Mouse (Mus musculus): ENCODE results near the gene Cldn4. TPM values are rescaled to one million over a fixed set of nuclear protein-coding genes. Genes with fewer than 3 reads are reported as not detected.

Gene Cldn4
- polyA plus RNA-seq, 1 experiment from 2014 or later = 43.8 TPM

- Histone ChIP-seq H3K27me3 (ENCODE audit: control insufficient read depth, insufficient read depth, low read length) (no peaks in the 10 kb centered on the region), H3K9ac (ENCODE audit: low read length) (no peak overlapping the region), H3K36me3 (ENCODE audit: control insufficient read depth, insufficient read depth, low read length) (no peaks in the 10 kb centered on the region), H3K4me2 (replicated peaks; ENCODE audit: low read depth) (no peak overlapping the region), H3K4me1 (replicated peaks; ENCODE audit: control insufficient read depth, insufficient read depth) (no peaks in the 10 kb centered on the region), H3K9me3 (ENCODE audit: control insufficient read depth, low read length) (no peaks in the 10 kb centered on the region), H3K27ac (replicated peaks) (no peak overlapping the region), H3K4me3 (ENCODE audit: low read depth, low read length) (no peak overlapping the region)
- 89% methylated on average over 8 of the region's 8 CpGs for WGBS
- ATAC-seq (ENCODE audit: low FRiP score, low TSS enrichment) (no peak), DNase-seq (ENCODE audit: low spot score) (no peak)
- TF ChIP-seq CTCF (IDR thresholded peaks at IDR 0.05; ENCODE audit: low read depth) (no peak), EP300 (optimal IDR thresholded peaks at IDR 0.05) (no peak)
These were observed 25.6 kb downstream of the Cldn4 start for GRCm38 (mm10) chr5:134921106-134921505.

- no peak overlapping the region for H3K4me3 ChIP-seq (ENCODE audit: low read depth, low read length)
- DNase-seq (ENCODE audit: low spot score) (no peak), ATAC-seq (ENCODE audit: low FRiP score, low TSS enrichment) (no peak)
- no peak overlapping the region for H3K4me2 ChIP-seq (replicated peaks; ENCODE audit: low read depth)
- H3K9ac ChIP-seq (ENCODE audit: low read length) = no peak overlapping the region
- H3K9me3 ChIP-seq (ENCODE audit: control insufficient read depth, low read length) = no peaks in the 10 kb centered on the region
- H3K27ac ChIP-seq (replicated peaks) = no peak overlapping the region
- TF ChIP-seq EP300 (optimal IDR thresholded peaks at IDR 0.05) (no peak), CTCF (IDR thresholded peaks at IDR 0.05; ENCODE audit: low read depth) (no peak)
- no peaks in the 10 kb centered on the region for H3K36me3 ChIP-seq (ENCODE audit: control insufficient read depth, insufficient read depth, low read length)
- no peaks in the 10 kb centered on the region for H3K27me3 ChIP-seq (ENCODE audit: control insufficient read depth, insufficient read depth, low read length)
- WGBS = 73% methylated on average over 6 of the region's 6 CpGs
- no peaks in the 10 kb centered on the region for H3K4me1 ChIP-seq (replicated peaks; ENCODE audit: control insufficient read depth, insufficient read depth)
These were observed 26.5 kb downstream of the Cldn4 start for GRCm38 (mm10) chr5:134920106-134920687.

GRCm38 (mm10) chr5:134919097-134919496, 27.6 kb downstream of the Cldn4 start:
- no peak overlapping the region for H3K4me3 ChIP-seq (ENCODE audit: low read depth, low read length)
- no peak overlapping the region for H3K27ac ChIP-seq (replicated peaks)
- WGBS = 76% methylated on average over 3 of the region's 3 CpGs
- DNase-seq (ENCODE audit: low spot score) (no peak), ATAC-seq (ENCODE audit: low FRiP score, low TSS enrichment) (no peak)
- H3K9ac ChIP-seq (ENCODE audit: low read length) = no peak overlapping the region
- TF ChIP-seq CTCF (IDR thresholded peaks at IDR 0.05; ENCODE audit: low read depth) (no peak), EP300 (optimal IDR thresholded peaks at IDR 0.05) (no peak)
- H3K9me3 ChIP-seq (ENCODE audit: control insufficient read depth, low read length) = no peaks in the 10 kb centered on the region
- H3K4me2 ChIP-seq (replicated peaks; ENCODE audit: low read depth) = no peak overlapping the region
- no peaks in the 10 kb centered on the region for H3K4me1 ChIP-seq (replicated peaks; ENCODE audit: control insufficient read depth, insufficient read depth)
- H3K27me3 ChIP-seq (ENCODE audit: control insufficient read depth, insufficient read depth, low read length) = no peaks in the 10 kb centered on the region
- no peaks in the 10 kb centered on the region for H3K36me3 ChIP-seq (ENCODE audit: control insufficient read depth, insufficient read depth, low read length)

GRCm38 (mm10) chr5:134918071-134918832, 28.5 kb downstream of the Cldn4 start:
- no peak overlapping the region for H3K9ac ChIP-seq (ENCODE audit: low read length)
- H3K36me3 ChIP-seq (ENCODE audit: control insufficient read depth, insufficient read depth, low read length) = no peaks in the 10 kb centered on the region
- no peaks in the 10 kb centered on the region for H3K27me3 ChIP-seq (ENCODE audit: control insufficient read depth, insufficient read depth, low read length)
- no peaks in the 10 kb centered on the region for H3K4me1 ChIP-seq (replicated peaks; ENCODE audit: control insufficient read depth, insufficient read depth)
- no peak overlapping the region for H3K4me2 ChIP-seq (replicated peaks; ENCODE audit: low read depth)
- TF ChIP-seq EP300 (optimal IDR thresholded peaks at IDR 0.05) = no peak
- TF ChIP-seq CTCF (IDR thresholded peaks at IDR 0.05; ENCODE audit: low read depth) = peak; percentile 82
- H3K27ac ChIP-seq (replicated peaks) = no peak overlapping the region
- DNase-seq (ENCODE audit: low spot score) (peak; percentile 68), ATAC-seq (ENCODE audit: low FRiP score, low TSS enrichment) (peak; percentile 56; the same call in 1 of the 2 replicates)
- no peaks in the 10 kb centered on the region for H3K9me3 ChIP-seq (ENCODE audit: control insufficient read depth, low read length)
- H3K4me3 ChIP-seq (ENCODE audit: low read depth, low read length) = no peak overlapping the region
- 51% methylated on average over 16 of the region's 16 CpGs for WGBS

- Histone ChIP-seq H3K9ac (ENCODE audit: low read length) (no peak within 1 kb of the TSS), H3K9me3 (ENCODE audit: control insufficient read depth, low read length) (no peaks in the 10 kb centered on the region), H3K4me2 (replicated peaks; ENCODE audit: low read depth) (no peak within 1 kb of the TSS), H3K36me3 (ENCODE audit: control insufficient read depth, insufficient read depth, low read length) (no peaks in the 10 kb centered on the region), H3K4me1 (replicated peaks; ENCODE audit: control insufficient read depth, insufficient read depth) (no peaks in the 10 kb centered on the region), H3K27me3 (ENCODE audit: control insufficient read depth, insufficient read depth, low read length) (no peaks in the 10 kb centered on the region), H3K27ac (replicated peaks) (no peak within 1 kb of the TSS), H3K4me3 (ENCODE audit: low read depth, low read length) (no peak within 1 kb of the TSS)
- ATAC-seq (ENCODE audit: low FRiP score, low TSS enrichment) (no peak), DNase-seq (ENCODE audit: low spot score) (no peak)
- TF ChIP-seq EP300 (optimal IDR thresholded peaks at IDR 0.05) = no peak
- no peak for TF ChIP-seq CTCF (IDR thresholded peaks at IDR 0.05; ENCODE audit: low read depth)
- WGBS = 81% methylated on average over 8 of the region's 8 CpGs
These were observed 31.4 kb downstream of the Cldn4 start, which contains the start of gene Cldn13 for GRCm38 (mm10) chr5:134915311-134915710. Gene Cldn13, minus strand, starts transcription at chr5:134915526.

GRCm38 (mm10) chr5:134914510-134914909, 32.2 kb downstream of the Cldn4 start:
- TF ChIP-seq EP300 (optimal IDR thresholded peaks at IDR 0.05) (no peak), CTCF (IDR thresholded peaks at IDR 0.05; ENCODE audit: low read depth) (no peak)
- Histone ChIP-seq H3K27me3 (ENCODE audit: control insufficient read depth, insufficient read depth, low read length) (no peaks in the 10 kb centered on the region), H3K9me3 (ENCODE audit: control insufficient read depth, low read length) (no peaks in the 10 kb centered on the region), H3K4me2 (replicated peaks; ENCODE audit: low read depth) (no peak overlapping the region), H3K4me3 (ENCODE audit: low read depth, low read length) (no peak overlapping the region), H3K4me1 (replicated peaks; ENCODE audit: control insufficient read depth, insufficient read depth) (no peaks in the 10 kb centered on the region), H3K36me3 (ENCODE audit: control insufficient read depth, insufficient read depth, low read length) (no peaks in the 10 kb centered on the region), H3K27ac (replicated peaks) (no peak overlapping the region), H3K9ac (ENCODE audit: low read length) (no peak overlapping the region)
- ATAC-seq (ENCODE audit: low FRiP score, low TSS enrichment) (no peak), DNase-seq (ENCODE audit: low spot score) (no peak)
- 73% methylated on average over 8 of the region's 8 CpGs for WGBS

All from stomach, postnatal 0 days (tissue).